Mouse (Mus musculus) heart, postnatal 14 days (tissue): ENCODE data around the gene Krtap4-13. TPM values are rescaled to one million over a fixed set of nuclear protein-coding genes. Genes with fewer than 3 reads are reported as not detected.
"Not testable (repeated sequence)": the region's sequence is repeated elsewhere in the genome, so short reads cannot be mapped to it uniquely, and the experiment has no call there.

ENCODE experiments used
- DNase-seq, 2 experiments: peaks; one replicate each; pipeline ENCODE4 v3.0.0; 2021 to 2022
- intact Hi-C: fragments of 180-260 bp; cut with DNase I; formaldehyde crosslinking; loops from one replicate; pipeline ENCODE4 v1.15.1; 2025
- long read RNA-seq, 2 experiments: library from polyadenylated mRNA; stranded (forward); transcript quantifications; one replicate each; pipeline ENCODE4 v2.0.0; 2021
- total RNA-seq, 2 experiments: library from RNA; stranded (reverse); gene quantifications; 2 replicates each; pipeline ENCODE4 v1.2.3; 2021

The Krtap4-13 gene
- total RNA-seq: not detected
- long read RNA-seq, experiment 1: 0 reads
- long read RNA-seq, experiment 2: 0 reads

GRCm38 (mm10) chr11:99809792-99810191 lies at the start of gene Krtap4-13:
Gene Krtap4-13, minus strand, starts transcription at chr11:99809892.
- intact Hi-C loops, DNase-seq: not testable (repeated sequence)

DNA sequence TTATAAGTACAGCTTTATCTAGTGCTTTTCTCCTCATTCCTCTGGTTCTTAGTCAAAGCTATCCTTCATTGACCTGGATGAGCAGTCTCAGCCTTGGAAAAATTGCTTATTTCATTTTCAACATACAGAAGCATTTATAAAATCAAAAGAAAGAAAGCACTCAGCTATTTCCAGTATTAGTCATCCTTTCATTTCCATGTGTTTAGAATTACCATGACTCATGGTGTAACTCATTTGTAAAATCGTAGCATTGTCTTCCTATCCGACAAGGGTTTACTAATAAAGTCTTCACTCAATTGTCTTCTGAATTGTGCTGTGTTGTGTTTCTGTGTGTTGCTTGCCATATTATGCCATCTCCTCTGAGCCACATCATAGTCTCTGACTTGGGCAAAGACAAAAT lies 49.1 kb upstream of the Krtap4-13 start:
- intact Hi-C loops: no loop called here

DNA sequence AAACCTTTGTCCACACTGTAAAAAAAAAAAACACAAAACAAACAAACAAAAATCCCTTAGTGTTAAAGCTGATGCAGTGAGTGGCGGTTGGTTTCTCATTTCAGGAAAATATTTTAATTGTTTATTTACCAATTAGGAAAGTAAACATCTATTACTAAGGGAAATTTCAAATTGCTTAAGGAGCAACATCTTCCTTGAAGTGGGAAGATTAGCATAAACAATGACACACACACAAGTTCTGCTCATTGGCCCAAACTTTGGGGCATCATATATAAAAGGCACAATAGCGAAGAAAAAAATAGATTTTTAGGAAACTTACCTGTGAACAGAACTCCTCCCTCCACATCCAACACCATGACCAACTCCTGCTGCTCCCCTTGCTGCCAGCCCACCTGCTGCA lies 47.9 kb upstream of the Krtap4-13 start, which contains the start of gene Gm11568:
Gene Gm11568 (plus strand): TSS at position 301 of the 400 bp plus-strand sequence.
- DNase-seq: no peak
- intact Hi-C loops: no loop called here

More for the DNA sequence above, 49.1 kb upstream of the Krtap4-13 start:
- DNase-seq: no peak

DNA sequence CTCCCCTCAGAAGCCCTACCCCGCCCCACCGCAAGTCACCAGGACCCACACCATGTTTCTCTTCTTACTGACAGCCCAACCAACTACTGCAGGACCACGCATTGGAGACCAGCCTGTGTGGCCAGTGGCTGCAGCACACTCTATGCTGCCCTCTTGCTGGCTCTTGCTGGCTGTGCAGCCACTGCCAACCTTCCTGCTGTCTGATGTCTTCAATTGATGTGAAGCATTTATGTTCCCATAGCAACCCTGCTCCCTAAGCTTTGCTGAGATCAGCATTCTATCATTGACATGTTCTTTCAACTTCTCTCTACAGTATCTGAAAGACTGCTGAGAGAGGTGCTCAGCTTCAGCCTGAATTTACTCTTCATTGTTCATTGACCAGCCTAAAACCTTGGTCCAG lies 44.4 kb upstream of the Krtap4-13 start:
- DNase-seq: no peak
- intact Hi-C loops: no loop called here

DNA sequence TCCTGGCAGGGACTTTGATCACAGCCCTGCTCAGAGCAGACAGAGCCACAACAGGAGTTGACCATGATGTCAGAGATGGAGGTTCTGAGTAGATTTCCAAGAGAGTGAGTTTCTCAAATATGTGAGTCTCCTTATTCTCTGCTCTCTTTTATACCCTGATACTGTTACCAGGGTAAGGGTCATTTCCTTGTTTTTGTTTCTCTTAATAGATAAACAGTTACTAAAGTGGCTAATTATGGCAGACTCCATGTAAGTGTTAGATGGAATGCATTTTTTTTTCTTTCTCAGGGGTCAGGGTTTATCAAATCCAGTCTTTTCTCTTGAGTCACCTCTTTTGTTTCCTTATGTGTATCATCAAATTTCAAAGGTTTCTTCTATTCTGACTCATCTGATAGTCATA lies 41.8 kb upstream of the Krtap4-13 start, which contains the start of gene Krtap4-16:
Gene Krtap4-16 (minus strand): TSS at position 101 of the 400 bp plus-strand sequence.
- no peak for DNase-seq
- intact Hi-C loops: no loop called here

DNA sequence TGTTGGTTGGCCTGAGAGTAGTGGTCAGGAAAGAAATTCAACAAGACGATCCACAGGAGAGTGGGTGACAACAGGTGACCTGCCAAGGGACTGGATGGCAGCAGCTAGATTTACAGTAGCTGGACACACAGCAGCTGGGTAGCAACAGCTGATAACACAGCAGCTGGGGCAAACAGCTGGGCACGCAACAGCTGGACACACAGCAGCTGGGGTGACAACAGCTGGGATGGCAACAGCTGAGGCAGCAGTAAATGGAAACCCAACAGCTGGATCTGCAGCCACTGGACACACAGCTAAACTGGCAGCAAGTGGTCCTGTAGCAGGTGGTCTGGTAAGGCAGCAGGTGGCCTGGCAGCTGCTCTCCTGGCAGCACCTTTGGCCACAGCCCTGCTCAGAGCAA lies 37.1 kb upstream of the Krtap4-13 start:
- no peak for DNase-seq
- intact Hi-C loops: no loop called here

DNA sequence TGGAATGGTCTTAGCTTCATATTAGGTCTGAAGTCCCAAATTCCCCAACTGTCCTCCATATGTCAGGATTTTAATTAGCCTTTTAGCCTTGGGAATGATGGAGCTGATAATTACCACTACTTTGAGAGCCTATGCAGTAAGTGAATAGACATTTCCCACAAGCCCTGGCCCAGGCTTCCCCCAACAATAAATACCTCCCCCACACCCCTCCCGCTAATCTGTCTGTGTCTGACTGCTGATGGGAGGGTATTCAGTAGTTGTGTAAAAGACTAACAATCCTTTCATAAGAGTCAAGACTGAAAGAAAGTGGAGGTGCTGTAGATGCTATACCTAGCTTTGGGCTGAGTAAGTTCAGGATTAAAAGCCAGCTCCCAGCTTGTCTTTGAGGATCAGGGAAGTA lies 32.5 kb upstream of the Krtap4-13 start:
- intact Hi-C loops: no loop called here
- no peak for DNase-seq

- DNase-seq: no peak
- intact Hi-C loops: no loop called here
These were observed 28.3 kb upstream of the Krtap4-13 start, which contains the start of gene 2300003K06Rik for GRCm38 (mm10) chr11:99837966-99838365. Gene 2300003K06Rik, minus strand, starts transcription at chr11:99838066.

DNA sequence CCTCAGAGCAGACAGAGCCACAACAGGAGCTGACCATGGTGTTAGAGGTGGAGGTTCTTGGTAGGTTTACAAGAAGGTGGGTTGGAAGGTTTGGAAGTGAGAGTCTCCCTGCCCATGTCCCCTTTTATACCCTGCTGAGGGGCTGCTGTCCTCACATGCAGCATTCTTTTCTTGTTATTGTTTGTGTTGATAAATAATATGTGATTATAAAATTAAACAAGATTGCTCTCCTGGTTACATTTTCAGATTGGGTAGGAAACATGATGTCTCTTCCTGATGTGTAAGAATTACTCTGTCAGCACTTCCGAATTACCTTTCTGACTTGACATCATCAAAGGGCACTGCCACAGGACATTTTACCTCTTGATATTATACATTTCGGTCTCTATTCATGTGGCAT lies 5.9 kb upstream of the Krtap4-13 start, which contains the start of gene Gm11564:
Gene Gm11564 (minus strand): TSS at position 101 of the 400 bp plus-strand sequence.
- DNase-seq, intact Hi-C loops: not testable (repeated sequence)

DNA sequence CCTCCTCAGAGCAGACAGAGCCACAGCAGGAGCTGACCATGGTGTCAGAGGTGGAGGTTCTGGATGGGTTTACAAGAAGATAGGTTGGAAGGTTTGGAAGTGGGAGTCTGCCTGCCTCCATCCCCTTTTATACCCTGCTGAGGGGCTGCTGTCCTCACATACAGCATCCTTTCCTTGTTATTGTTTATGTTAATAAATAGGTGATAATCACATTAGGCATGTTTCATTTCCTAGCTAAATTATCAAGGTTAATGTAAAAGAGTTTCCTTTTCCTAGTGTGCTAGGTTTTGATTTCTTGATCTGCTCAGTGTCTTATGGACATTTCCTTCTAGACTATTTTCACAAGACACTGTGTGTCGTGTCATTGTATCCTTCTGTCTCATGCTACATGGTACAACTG lies 5.3 kb downstream of the Krtap4-13 start, which contains the start of gene Gm11554:
Gene Gm11554 (minus strand): TSS at position 101 of the 400 bp plus-strand sequence.
- intact Hi-C loops, DNase-seq: not testable (repeated sequence)

DNA sequence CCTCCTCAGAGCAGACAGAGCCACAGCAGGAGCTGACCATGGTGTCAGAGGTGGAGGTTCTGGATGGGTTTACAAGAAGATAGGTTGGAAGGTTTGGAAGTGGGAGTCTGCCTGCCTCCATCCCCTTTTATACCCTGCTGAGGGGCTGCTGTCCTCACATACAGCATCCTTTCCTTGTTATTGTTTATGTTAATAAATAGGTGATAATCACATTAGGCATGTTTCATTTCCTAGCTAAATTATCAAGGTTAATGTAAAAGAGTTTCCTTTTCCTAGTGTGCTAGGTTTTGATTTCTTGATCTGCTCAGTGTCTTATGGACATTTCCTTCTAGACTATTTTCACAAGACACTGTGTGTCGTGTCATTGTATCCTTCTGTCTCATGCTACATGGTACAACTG lies 10.9 kb downstream of the Krtap4-13 start, which contains the start of gene Gm11569:
Gene Gm11569 (minus strand): TSS at position 101 of the 400 bp plus-strand sequence.
- intact Hi-C loops, DNase-seq: not testable (repeated sequence)

DNA sequence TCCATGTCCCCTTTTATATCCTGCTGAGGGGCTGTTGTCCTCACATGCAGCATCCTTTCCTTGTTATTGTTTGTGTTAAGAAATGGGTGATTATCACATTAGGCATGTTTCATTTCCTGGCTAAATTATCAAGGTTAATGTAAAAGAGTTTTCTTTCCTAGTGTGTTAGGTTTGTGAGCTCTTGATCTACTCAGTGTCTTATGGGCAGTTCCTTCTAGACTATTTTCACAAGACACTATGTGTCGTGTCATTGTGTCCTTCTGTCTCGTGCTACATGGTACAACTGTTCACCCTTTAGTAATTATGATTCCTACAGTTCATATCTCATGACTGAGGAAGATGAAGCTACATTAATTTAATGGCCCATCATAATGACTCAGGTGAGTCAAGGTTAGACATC lies 16.3 kb downstream of the Krtap4-13 start, which contains the start of gene Gm11596:
Gene Gm11596 (minus strand): TSS at position 101 of the 400 bp plus-strand sequence.
- intact Hi-C loops: no loop called here
- DNase-seq: no peak

DNA sequence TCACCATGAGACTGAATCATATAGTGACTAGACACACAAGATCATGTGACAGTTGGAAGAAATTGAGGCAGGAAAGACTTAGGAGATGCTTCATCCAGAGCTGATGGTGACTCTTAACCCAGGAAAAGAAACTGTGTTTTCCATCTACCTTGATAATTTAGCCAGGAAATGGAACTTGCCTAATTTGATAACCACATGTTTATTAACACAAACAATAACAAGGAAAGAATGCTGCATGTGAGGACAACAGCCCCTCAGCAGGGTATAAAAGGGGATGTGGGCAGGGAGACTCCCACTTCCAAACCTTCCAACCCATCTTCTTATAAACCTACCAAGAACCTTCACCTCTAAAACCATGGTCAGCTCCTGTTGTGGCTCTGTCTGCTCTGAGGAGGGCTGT lies 24.8 kb downstream of the Krtap4-13 start, which contains the start of gene Krtap4-9:
Gene Krtap4-9 (plus strand): TSS at position 301 of the 400 bp plus-strand sequence.
- DNase-seq, intact Hi-C loops: not testable (repeated sequence)

DNA sequence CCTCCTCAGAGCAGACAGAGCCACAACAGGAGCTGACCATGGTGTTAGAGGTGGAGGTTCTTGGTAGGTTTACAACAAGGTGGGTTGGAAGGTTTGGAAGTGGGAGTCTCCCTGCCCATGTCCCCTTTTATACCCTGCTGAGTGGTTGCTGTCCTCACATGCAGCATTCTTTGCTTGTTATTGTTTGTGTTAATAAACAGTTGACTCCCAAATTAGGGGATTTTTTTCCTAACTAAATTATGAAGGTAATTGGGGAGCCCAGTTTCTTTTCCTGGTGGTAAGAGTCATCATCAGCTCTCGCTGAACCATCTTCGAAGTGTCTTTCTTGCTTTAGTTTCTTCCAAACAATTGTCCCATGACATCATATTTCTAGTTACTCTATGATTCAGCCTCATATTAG lies 29.1 kb downstream of the Krtap4-13 start, which contains the start of gene Krtap4-8:
Gene Krtap4-8 (minus strand): TSS at position 101 of the 400 bp plus-strand sequence.
- DNase-seq: no peak
- intact Hi-C loops: no loop called here

- DNase-seq: no peak
- intact Hi-C loops: no loop called here
These were observed 31.3 kb downstream of the Krtap4-13 start for GRCm38 (mm10) chr11:99778401-99778800.

- DNase-seq, intact Hi-C loops: not testable (repeated sequence)
These were observed 36.9 kb downstream of the Krtap4-13 start, which contains the start of gene Gm11595 for GRCm38 (mm10) chr11:99772813-99773212. Gene Gm11595, minus strand, starts transcription at chr11:99772913.

DNA sequence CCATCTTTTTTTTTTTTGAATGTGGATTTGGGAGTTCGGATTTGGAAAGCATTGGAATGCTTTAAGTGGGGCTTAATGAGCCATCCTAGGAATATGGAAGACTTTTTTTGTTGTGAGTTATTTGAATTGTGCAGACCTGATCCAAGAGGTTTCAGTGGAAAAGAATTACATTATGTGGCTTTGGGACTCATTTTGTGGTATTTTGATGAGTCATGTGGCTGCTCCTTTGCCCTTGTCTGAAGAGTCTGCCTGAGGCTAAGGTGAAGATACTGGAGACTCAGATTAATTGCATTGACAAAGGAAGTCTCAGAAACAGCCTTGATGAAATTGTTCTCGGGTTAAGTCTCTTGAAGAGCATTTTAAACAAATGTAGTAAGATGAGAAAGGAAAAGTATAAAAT lies 41.3 kb downstream of the Krtap4-13 start:
- no peak for DNase-seq
- intact Hi-C loops: no loop called here

Other genes starting within 250 kb of the Krtap4-13 start
- not detected for gene Krtap3-1, start 243.3 kb downstream of the Krtap4-13 start, total RNA-seq
- not detected for gene Krtap1-5, start 228.9 kb downstream of the Krtap4-13 start, total RNA-seq
- not detected for gene Krtap1-4, start 226.2 kb downstream of the Krtap4-13 start, total RNA-seq
- gene Krtap1-3, start 218.6 kb downstream of the Krtap4-13 start, total RNA-seq: not detected
- not detected for gene Krtap9-3, start 211.8 kb downstream of the Krtap4-13 start, total RNA-seq
- not detected for gene Gm11938, start 206.6 kb downstream of the Krtap4-13 start, total RNA-seq
- gene Gm11937, start 199.7 kb downstream of the Krtap4-13 start, total RNA-seq: not detected
- not detected for gene Krtap2-4, start 195.0 kb downstream of the Krtap4-13 start, total RNA-seq
- not detected for gene Gm11562, start 189.5 kb downstream of the Krtap4-13 start, total RNA-seq
- gene Krtap4-1, start 181.7 kb downstream of the Krtap4-13 start, total RNA-seq: not detected
- gene Krtap4-2, start 174.8 kb downstream of the Krtap4-13 start, total RNA-seq: not detected
- gene Krtap4-7, start 165.8 kb downstream of the Krtap4-13 start, total RNA-seq: not detected
- gene Gm11555, start 159.7 kb downstream of the Krtap4-13 start, total RNA-seq: not detected
- not detected for gene Gm11563, start 150.9 kb downstream of the Krtap4-13 start, total RNA-seq
- not detected for gene Krtap4-6, start 143.9 kb downstream of the Krtap4-13 start, total RNA-seq
- gene Gm14190, start 119.2 kb downstream of the Krtap4-13 start, total RNA-seq: not detected
- gene Gm14180, start 75.6 kb downstream of the Krtap4-13 start, total RNA-seq: not detected
- not detected for gene Gm11595, start 37.0 kb downstream of the Krtap4-13 start, total RNA-seq
- not detected for gene Krtap4-8, start 29.2 kb downstream of the Krtap4-13 start, total RNA-seq
- gene Krtap4-9, start 24.7 kb downstream of the Krtap4-13 start, total RNA-seq: not detected
- gene Gm11596, start 16.4 kb downstream of the Krtap4-13 start, total RNA-seq: not detected
- not detected for gene Gm11569, start 11.0 kb downstream of the Krtap4-13 start, total RNA-seq
- gene Gm11554, start 5.4 kb downstream of the Krtap4-13 start, total RNA-seq: not detected
- gene Gm11564, start 5.8 kb upstream of the Krtap4-13 start, total RNA-seq: not detected
- not detected for gene 2300003K06Rik, start 28.2 kb upstream of the Krtap4-13 start, total RNA-seq
- gene Krtap4-16, start 41.7 kb upstream of the Krtap4-13 start, total RNA-seq: not detected
- not detected for gene Gm11568, start 48.0 kb upstream of the Krtap4-13 start, total RNA-seq
- not detected for gene Gm11559, start 54.6 kb upstream of the Krtap4-13 start, total RNA-seq
- gene Krtap9-1, start 63.5 kb upstream of the Krtap4-13 start, total RNA-seq: not detected
- gene Gm11567, start 69.3 kb upstream of the Krtap4-13 start, total RNA-seq: not detected
- not detected for gene Krtap31-1, start 98.0 kb upstream of the Krtap4-13 start, total RNA-seq
- not detected for gene Gm11565, start 104.9 kb upstream of the Krtap4-13 start, total RNA-seq
- gene Krtap31-2, start 126.4 kb upstream of the Krtap4-13 start, total RNA-seq: not detected
- gene Krtap9-5, start 138.6 kb upstream of the Krtap4-13 start, total RNA-seq: not detected
- not detected for gene Krtap29-1, start 169.2 kb upstream of the Krtap4-13 start, total RNA-seq
- gene Krtap16-1, start 176.7 kb upstream of the Krtap4-13 start, total RNA-seq: not detected
- gene Krtap17-1, start 184.1 kb upstream of the Krtap4-13 start, total RNA-seq: not detected
- gene Krt33a, start 206.3 kb upstream of the Krtap4-13 start, total RNA-seq: not detected
- gene Krt33b, start 220.0 kb upstream of the Krtap4-13 start, total RNA-seq: not detected
- gene Krt34, start 231.7 kb upstream of the Krtap4-13 start, total RNA-seq: not detected
- not detected for gene Krt31, start 240.7 kb upstream of the Krtap4-13 start, total RNA-seq